Mouse (Mus musculus) embryonic facial prominence, embryonic 12.5 days (tissue): ENCODE results near the gene Nid1. TPM values are rescaled to one million over a fixed set of nuclear protein-coding genes. Genes with fewer than 3 reads are reported as not detected.
A peak's percentile ranks its signal among the peaks of the same experiment; 100 is the strongest.

Experiments
- ATAC-seq: fragments of 200-750 bp; cut with Nextera tagmentation; 2 replicates; pipeline ENCODE4 v1.8.0; 2017; ENCODE audit not compliant: insufficient number of reproducible peaks, insufficient read depth, low FRiP score, low TSS enrichment
- H3K27ac ChIP-seq: fragments of 300-500 bp; sonication (generic); 2 replicates; pipeline ENCODE4 v1.5.1; 2016; ENCODE audit warnings: mild to moderate bottlenecking
- H3K27me3 ChIP-seq: fragments of 300-500 bp; sonication (generic); 2 replicates; pipeline ENCODE4 v1.6.1; 2016; ENCODE audit warnings: mild to moderate bottlenecking, moderate library complexity
- H3K36me3 ChIP-seq: fragments of 300-500 bp; sonication (generic); 2 replicates; pipeline ENCODE4 v1.6.1; 2016; ENCODE audit warnings: mild to moderate bottlenecking
- H3K4me1 ChIP-seq: fragments of 300-500 bp; sonication (generic); 2 replicates; pipeline ENCODE4 v1.6.1; 2016
- H3K4me2 ChIP-seq: fragments of 300-500 bp; sonication (generic); replicated peaks from 2 replicates; pipeline ENCODE4 v1.6.1; 2016; ENCODE audit warnings: mild to moderate bottlenecking, moderate library complexity
- H3K4me3 ChIP-seq: fragments of 300-500 bp; sonication (generic); 2 replicates; pipeline ENCODE4 v1.5.1; 2016; ENCODE audit warnings: mild to moderate bottlenecking
- H3K9ac ChIP-seq: fragments of 300-500 bp; sonication (generic); 2 replicates; pipeline ENCODE4 v1.6.1; 2016; ENCODE audit warnings: mild to moderate bottlenecking, moderate library complexity
- H3K9me3 ChIP-seq: fragments of 300-500 bp; sonication (generic); 2 replicates; pipeline ENCODE4 v1.6.1; 2016; ENCODE audit warnings: mild to moderate bottlenecking, moderate library complexity
- WGBS: fragments of 180-500 bp; shearing (Covaris S2); methylation state at CpG from one replicate; pipeline ENCODE4 v1.1.7; 2016; 5-methylcytosine and 5-hydroxymethylcytosine counted together
- polyA plus RNA-seq: library from polyadenylated mRNA; unstranded; fragments of >200 nt; fragmentation: Nextera tagmentation; extraction: Ambion mirVana; gene quantifications from 2 replicates; pipeline ENCODE4 v1.2.1, GENCODE M21; 2016

Nid1 gene
- polyA plus RNA-seq, 1 experiment from 2014 or later = 65.7 TPM

- H3K27me3 ChIP-seq = no peaks in the 10 kb centered on the region
- H3K4me1 ChIP-seq = peaks cover 8% of the 10 kb centered on the region; the same call in 1 of the 2 replicates
- no peaks in the 10 kb centered on the region for H3K9me3 ChIP-seq
- WGBS = 34% methylated on average over 5 of the region's 5 CpGs
- H3K4me3 ChIP-seq = no peak overlapping the region
- H3K9ac ChIP-seq = no peak overlapping the region
- H3K36me3 ChIP-seq = peaks cover 18% of the 10 kb centered on the region
- ATAC-seq = 0 out of 2 replicates have a peak, but pooled peaks have one; percentile 32
- H3K4me2 ChIP-seq = no peak overlapping the region
- no peak overlapping the region for H3K27ac ChIP-seq
Measured at GRCm38 (mm10) chr13:13481033-13481432, 43.7 kb downstream of the Nid1 start.

- Histone ChIP-seq H3K27ac (no peak overlapping the region), H3K9ac (no peak overlapping the region), H3K27me3 (no peaks in the 10 kb centered on the region), H3K4me2 (no peak overlapping the region), H3K9me3 (no peaks in the 10 kb centered on the region), H3K4me1 (peaks cover 8% of the 10 kb centered on the region; the same call in 1 of the 2 replicates), H3K4me3 (no peak overlapping the region), H3K36me3 (peaks cover 18% of the 10 kb centered on the region)
- 76% methylated on average over 16 of the region's 16 CpGs for WGBS
- no peak for ATAC-seq
Measured at GRCm38 (mm10) chr13:13481875-13482674, 44.7 kb downstream of the Nid1 start.

DNA sequence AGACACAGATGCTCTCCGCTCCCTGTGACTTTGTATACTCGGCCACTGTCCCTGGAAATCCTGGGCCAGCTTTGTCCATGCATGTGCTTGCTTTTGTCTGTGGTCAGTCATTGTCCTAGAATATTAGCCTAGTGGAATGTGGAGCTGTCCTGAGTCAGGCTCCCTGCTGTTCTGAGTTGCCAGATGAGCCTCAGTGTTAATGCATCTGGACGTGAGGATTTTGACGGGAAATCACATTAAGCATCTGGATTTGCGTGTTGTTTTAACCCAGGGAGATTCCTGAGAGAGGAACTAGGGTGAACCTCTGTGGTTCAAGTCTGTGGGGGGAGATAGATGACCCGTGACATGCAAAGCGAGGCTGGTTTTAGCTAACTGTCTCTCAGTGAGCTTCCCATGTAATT is 47.0 kb downstream of the Nid1 start:
- Histone ChIP-seq H3K27me3 (no peaks in the 10 kb centered on the region), H3K4me3 (no peak overlapping the region), H3K36me3 (peaks cover 11% of the 10 kb centered on the region; the same call in 1 of the 2 replicates), H3K9me3 (no peaks in the 10 kb centered on the region), H3K27ac (no peak overlapping the region), H3K4me1 (peaks cover 13% of the 10 kb centered on the region; the same call in 1 of the 2 replicates), H3K4me2 (no peak overlapping the region), H3K9ac (no peak overlapping the region)
- peak; percentile 44; the same call in 1 of the 2 replicates for ATAC-seq
- 37% methylated on average over 7 of the region's 7 CpGs for WGBS

- no peak for ATAC-seq
- Histone ChIP-seq H3K36me3 (peaks cover 11% of the 10 kb centered on the region; the same call in 1 of the 2 replicates), H3K4me1 (peaks cover 14% of the 10 kb centered on the region; the same call in 1 of the 2 replicates), H3K9ac (no peak overlapping the region), H3K27me3 (no peaks in the 10 kb centered on the region), H3K4me2 (no peak overlapping the region), H3K27ac (no peak overlapping the region), H3K9me3 (no peaks in the 10 kb centered on the region), H3K4me3 (no peak overlapping the region)
- 67% methylated on average over 2 of the region's 2 CpGs for WGBS
Measured at GRCm38 (mm10) chr13:13484883-13485282, 47.5 kb downstream of the Nid1 start.

DNA sequence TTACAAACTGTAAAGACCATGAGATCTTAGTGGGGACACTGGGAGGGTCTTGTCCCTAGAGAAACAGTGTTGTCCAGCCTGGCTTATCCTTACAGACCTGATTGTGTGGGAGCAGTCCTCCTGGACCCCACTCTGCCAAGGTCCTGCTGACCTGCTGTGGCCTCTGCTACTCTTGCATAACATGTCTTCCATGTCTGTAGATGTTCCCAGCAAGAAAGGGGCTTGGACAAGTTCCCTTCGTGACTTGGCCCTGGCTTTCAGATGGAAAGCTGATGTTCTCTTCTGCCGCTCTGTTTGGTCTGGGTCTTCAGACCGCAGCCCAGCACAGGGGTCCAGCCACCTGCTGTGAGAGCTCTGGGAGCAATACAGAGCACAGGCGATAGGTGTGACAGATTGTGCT is 48.3 kb downstream of the Nid1 start:
- Histone ChIP-seq H3K4me3 (no peak overlapping the region), H3K27ac (no peak overlapping the region), H3K4me2 (no peak overlapping the region), H3K27me3 (no peaks in the 10 kb centered on the region), H3K36me3 (peaks cover 11% of the 10 kb centered on the region; the same call in 1 of the 2 replicates), H3K9me3 (no peaks in the 10 kb centered on the region), H3K4me1 (peaks cover 14% of the 10 kb centered on the region; the same call in 1 of the 2 replicates), H3K9ac (no peak overlapping the region)
- ATAC-seq = no peak
- 76% methylated on average over 4 of the region's 4 CpGs for WGBS

DNA sequence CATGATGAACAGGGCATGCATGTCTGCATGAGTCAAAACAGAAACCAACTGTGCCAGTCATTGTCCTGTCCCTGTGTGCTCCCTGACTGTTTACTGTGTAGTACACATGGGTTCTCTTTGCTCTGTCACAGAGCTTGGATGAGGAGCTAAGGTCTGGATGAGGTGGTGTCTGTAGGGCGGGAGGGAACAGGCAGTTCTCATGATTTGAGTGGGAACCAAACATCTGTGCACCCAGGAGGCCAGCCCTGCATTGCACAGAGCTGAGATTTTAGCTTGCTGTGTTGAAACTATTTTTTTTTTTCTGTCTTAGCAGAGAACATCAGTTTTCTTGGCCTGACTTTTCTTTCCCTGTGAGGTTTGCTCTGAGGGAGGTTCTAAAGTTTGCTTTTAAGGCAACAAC is 50.5 kb downstream of the Nid1 start:
- H3K4me2 ChIP-seq = no peak overlapping the region
- no peak overlapping the region for H3K9ac ChIP-seq
- H3K27ac ChIP-seq = no peak overlapping the region
- H3K36me3 ChIP-seq = peaks cover 11% of the 10 kb centered on the region; the same call in 1 of the 2 replicates
- no peak for ATAC-seq
- peaks cover 16% of the 10 kb centered on the region for H3K4me1 ChIP-seq
- WGBS = 89% methylated on average over 1 of the region's 1 CpGs
- H3K4me3 ChIP-seq = no peak overlapping the region
- no peaks in the 10 kb centered on the region for H3K27me3 ChIP-seq
- H3K9me3 ChIP-seq = no peaks in the 10 kb centered on the region

GRCm38 (mm10) chr13:13489861-13490260 is 52.5 kb downstream of the Nid1 start:
- peaks cover 12% of the 10 kb centered on the region for H3K4me1 ChIP-seq
- WGBS = 43% methylated on average over 5 of the region's 5 CpGs
- H3K27ac ChIP-seq = no peak overlapping the region
- peaks cover 8% of the 10 kb centered on the region; the same call in 1 of the 2 replicates for H3K36me3 ChIP-seq
- H3K4me2 ChIP-seq = no peak overlapping the region
- no peak for ATAC-seq
- H3K4me3 ChIP-seq = no peak overlapping the region
- H3K27me3 ChIP-seq = no peaks in the 10 kb centered on the region
- H3K9ac ChIP-seq = no peak overlapping the region
- no peaks in the 10 kb centered on the region for H3K9me3 ChIP-seq

DNA sequence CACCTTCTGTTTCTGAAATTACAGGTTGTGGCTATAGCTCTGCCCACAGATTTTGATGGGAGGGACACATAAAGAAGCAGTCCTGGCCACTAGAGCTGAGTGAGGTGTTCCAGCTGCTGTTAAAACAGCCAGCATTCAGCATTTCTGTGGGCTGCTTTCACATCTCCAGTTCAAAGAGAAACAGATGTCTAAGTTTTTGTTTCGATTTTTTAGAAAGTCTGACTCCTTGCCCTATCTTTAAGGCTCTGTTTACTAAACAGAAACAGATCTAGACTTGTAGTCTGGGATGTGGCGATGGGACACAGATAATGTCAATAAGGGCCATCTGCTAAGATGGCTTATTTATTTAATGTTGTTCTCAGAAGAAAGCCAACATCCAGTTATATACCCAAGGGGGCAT is 54.8 kb downstream of the Nid1 start:
- no peak for ATAC-seq
- Histone ChIP-seq H3K4me3 (no peak overlapping the region), H3K36me3 (peaks cover 4% of the 10 kb centered on the region; the same call in 1 of the 2 replicates), H3K27ac (no peak overlapping the region), H3K4me2 (no peak overlapping the region), H3K4me1 (peaks cover 12% of the 10 kb centered on the region), H3K27me3 (no peaks in the 10 kb centered on the region), H3K9ac (no peak overlapping the region), H3K9me3 (no peaks in the 10 kb centered on the region)
- 35% methylated on average over 2 of the region's 2 CpGs for WGBS

GRCm38 (mm10) chr13:13493517-13493916 is 56.2 kb downstream of the Nid1 start:
- H3K27ac ChIP-seq = no peak overlapping the region
- 0 out of 2 replicates have a peak, but pooled peaks cover 3% of the 10 kb centered on the region for H3K36me3 ChIP-seq
- no peaks in the 10 kb centered on the region for H3K9me3 ChIP-seq
- H3K4me3 ChIP-seq = no peak overlapping the region
- ATAC-seq = no peak
- no peak overlapping the region for H3K4me2 ChIP-seq
- H3K9ac ChIP-seq = no peak overlapping the region
- no peaks in the 10 kb centered on the region for H3K27me3 ChIP-seq
- peaks cover 12% of the 10 kb centered on the region for H3K4me1 ChIP-seq
- WGBS = 61% methylated on average over 3 of the region's 3 CpGs

- no peak overlapping the region for H3K9ac ChIP-seq
- no peak overlapping the region for H3K4me2 ChIP-seq
- no peak overlapping the region for H3K4me3 ChIP-seq
- no peaks in the 10 kb centered on the region for H3K27me3 ChIP-seq
- 75% methylated on average over 2 of the region's 2 CpGs for WGBS
- no peak for ATAC-seq
- no peak overlapping the region for H3K27ac ChIP-seq
- H3K9me3 ChIP-seq = no peaks in the 10 kb centered on the region
- no peaks in the 10 kb centered on the region for H3K4me1 ChIP-seq
- peaks cover 17% of the 10 kb centered on the region; the same call in 1 of the 2 replicates for H3K36me3 ChIP-seq
Measured at GRCm38 (mm10) chr13:13498022-13498421, 60.7 kb downstream of the Nid1 start.

DNA sequence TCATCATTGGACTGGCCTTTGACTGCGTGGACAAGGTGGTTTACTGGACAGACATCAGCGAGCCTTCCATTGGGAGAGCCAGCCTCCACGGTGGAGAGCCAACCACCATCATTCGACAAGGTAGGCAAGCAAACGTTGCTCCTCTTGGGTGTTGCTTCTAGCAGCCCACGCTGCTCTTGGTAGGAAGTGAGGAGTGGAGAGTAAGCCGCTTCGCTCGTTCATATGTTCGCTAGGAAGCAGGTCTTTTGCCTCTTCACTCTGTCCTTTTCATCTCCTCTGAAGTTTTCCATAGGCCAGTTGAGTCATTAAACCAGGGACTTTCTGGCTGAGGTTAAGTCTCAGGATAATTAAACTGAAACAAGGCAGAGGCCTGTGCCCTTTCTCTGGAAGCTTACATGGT is 65.1 kb downstream of the Nid1 start:
- Histone ChIP-seq H3K4me1 (no peaks in the 10 kb centered on the region), H3K36me3 (peaks cover 32% of the 10 kb centered on the region; the same call in 1 of the 2 replicates), H3K9ac (no peak overlapping the region), H3K4me2 (no peak overlapping the region), H3K9me3 (no peaks in the 10 kb centered on the region), H3K27ac (no peak overlapping the region), H3K4me3 (no peak overlapping the region), H3K27me3 (no peaks in the 10 kb centered on the region)
- WGBS = 93% methylated on average over 10 of the region's 10 CpGs
- no peak for ATAC-seq
